Mouse (Mus musculus): Measurements from ENCODE around the gene Med16. TPM values are rescaled to one million over a fixed set of nuclear protein-coding genes. Genes with fewer than 3 reads are reported as not detected.
A peak's percentile ranks its signal among the peaks of the same experiment; 100 is the strongest.

The Med16 gene
- polyA plus RNA-seq, 1 experiment from 2014 or later = 54.7 TPM

GRCm38 (mm10) chr10:79942988-79943387, 34.3 kb upstream of the Med16 start:
- Histone ChIP-seq H3K27me3 (no peaks in the 10 kb centered on the region), H3K36me3 (peaks cover 10% of the 10 kb centered on the region; the same call in 1 of the 2 replicates), H3K4me1 (peaks cover 47% of the 10 kb centered on the region), H3K9me3 (no peaks in the 10 kb centered on the region), H3K4me3 (no peak overlapping the region), H3K9ac (no peak overlapping the region), H3K27ac (0 out of 2 replicates have a peak overlapping the region, but pooled peaks have one; percentile 3), H3K4me2 (no peak overlapping the region)
- ATAC-seq (ENCODE audit: borderline replicate concordance, extremely low read depth, low FRiP score, low TSS enrichment) = no peak
- 74% methylated on average over 1 of the region's 1 CpGs for WGBS

GRCm38 (mm10) chr10:79940749-79941148, 32.0 kb upstream of the Med16 start:
- Histone ChIP-seq H3K9me3 (no peaks in the 10 kb centered on the region), H3K36me3 (peaks cover 10% of the 10 kb centered on the region; the same call in 1 of the 2 replicates), H3K27ac (no peak overlapping the region), H3K4me3 (no peak overlapping the region), H3K4me2 (no peak overlapping the region), H3K4me1 (peaks cover 49% of the 10 kb centered on the region), H3K9ac (no peak overlapping the region), H3K27me3 (no peaks in the 10 kb centered on the region)
- 49% methylated on average over 7 of the region's 7 CpGs for WGBS
- no peak for ATAC-seq (ENCODE audit: borderline replicate concordance, extremely low read depth, low FRiP score, low TSS enrichment)

- Histone ChIP-seq H3K4me2 (no peak overlapping the region), H3K9ac (no peak overlapping the region), H3K4me1 (peaks cover 61% of the 10 kb centered on the region), H3K4me3 (no peak overlapping the region), H3K36me3 (peaks cover 10% of the 10 kb centered on the region; the same call in 1 of the 2 replicates), H3K27ac (no peak overlapping the region), H3K27me3 (no peaks in the 10 kb centered on the region), H3K9me3 (no peaks in the 10 kb centered on the region)
- WGBS = 76% methylated on average over 11 of the region's 11 CpGs
- no peak for ATAC-seq (ENCODE audit: borderline replicate concordance, extremely low read depth, low FRiP score, low TSS enrichment)
These were observed 29.2 kb upstream of the Med16 start for GRCm38 (mm10) chr10:79937775-79938526.

- Histone ChIP-seq H3K4me3 (peak overlapping the region; percentile 2; the same call in 1 of the 2 replicates), H3K4me1 (peaks cover 71% of the 10 kb centered on the region), H3K9ac (no peak overlapping the region; the same call in none of the 2 replicates), H3K36me3 (peaks cover 6% of the 10 kb centered on the region; the same call in 1 of the 2 replicates), H3K9me3 (no peaks in the 10 kb centered on the region), H3K27ac (peak overlapping the region; percentile 82), H3K4me2 (peak overlapping the region; percentile 45), H3K27me3 (no peaks in the 10 kb centered on the region)
- 32% methylated on average over 27 of the region's 27 CpGs for WGBS
- peak; percentile 33 for ATAC-seq (ENCODE audit: borderline replicate concordance, extremely low read depth, low FRiP score, low TSS enrichment)
These were observed 28.3 kb upstream of the Med16 start for GRCm38 (mm10) chr10:79936911-79937441.

GRCm38 (mm10) chr10:79936284-79936910, 27.7 kb upstream of the Med16 start:
- no peak overlapping the region; the same call in 1 of the 2 replicates for H3K9ac ChIP-seq
- H3K36me3 ChIP-seq = 0 out of 2 replicates have a peak, but pooled peaks cover 3% of the 10 kb centered on the region
- peak overlapping the region; percentile 2; the same call in 1 of the 2 replicates for H3K4me3 ChIP-seq
- 37% methylated on average over 10 of the region's 10 CpGs for WGBS
- peak overlapping the region; percentile 45 for H3K4me2 ChIP-seq
- peak overlapping the region; percentile 82 for H3K27ac ChIP-seq
- no peaks in the 10 kb centered on the region for H3K9me3 ChIP-seq
- peaks cover 77% of the 10 kb centered on the region for H3K4me1 ChIP-seq
- ATAC-seq (ENCODE audit: borderline replicate concordance, extremely low read depth, low FRiP score, low TSS enrichment) = no peak
- no peaks in the 10 kb centered on the region for H3K27me3 ChIP-seq

GRCm38 (mm10) chr10:79934794-79935569, 26.3 kb upstream of the Med16 start:
- Histone ChIP-seq H3K4me1 (peaks cover 82% of the 10 kb centered on the region), H3K36me3 (0 out of 2 replicates have a peak, but pooled peaks cover 3% of the 10 kb centered on the region), H3K4me2 (no peak overlapping the region), H3K27me3 (no peaks in the 10 kb centered on the region), H3K9ac (no peak overlapping the region), H3K4me3 (no peak overlapping the region), H3K27ac (peak overlapping the region; percentile 52), H3K9me3 (no peaks in the 10 kb centered on the region)
- ATAC-seq (ENCODE audit: borderline replicate concordance, extremely low read depth, low FRiP score, low TSS enrichment) = no peak
- 85% methylated on average over 16 of the region's 16 CpGs for WGBS

GRCm38 (mm10) chr10:79934272-79934721, 25.6 kb upstream of the Med16 start:
- H3K27me3 ChIP-seq = no peaks in the 10 kb centered on the region
- peak overlapping the region; percentile 52 for H3K27ac ChIP-seq
- no peak overlapping the region for H3K4me2 ChIP-seq
- H3K9ac ChIP-seq = no peak overlapping the region
- WGBS = 38% methylated on average over 13 of the region's 13 CpGs
- peaks cover 89% of the 10 kb centered on the region for H3K4me1 ChIP-seq
- ATAC-seq (ENCODE audit: borderline replicate concordance, extremely low read depth, low FRiP score, low TSS enrichment) = peak; percentile 63
- no peak overlapping the region for H3K4me3 ChIP-seq
- no peaks in the 10 kb centered on the region for H3K9me3 ChIP-seq
- H3K36me3 ChIP-seq = 0 out of 2 replicates have a peak, but pooled peaks cover 3% of the 10 kb centered on the region

- 65% methylated on average over 6 of the region's 6 CpGs for WGBS
- H3K9ac ChIP-seq = no peak overlapping the region
- no peak overlapping the region for H3K4me3 ChIP-seq
- H3K36me3 ChIP-seq = 0 out of 2 replicates have a peak, but pooled peaks cover 3% of the 10 kb centered on the region
- no peaks in the 10 kb centered on the region for H3K9me3 ChIP-seq
- no peak for ATAC-seq (ENCODE audit: borderline replicate concordance, extremely low read depth, low FRiP score, low TSS enrichment)
- no peaks in the 10 kb centered on the region for H3K27me3 ChIP-seq
- peak overlapping the region; percentile 52 for H3K27ac ChIP-seq
- peaks cover 93% of the 10 kb centered on the region for H3K4me1 ChIP-seq
- H3K4me2 ChIP-seq = no peak overlapping the region
These were observed 25.1 kb upstream of the Med16 start for GRCm38 (mm10) chr10:79933861-79934260.

- Histone ChIP-seq H3K9me3 (no peaks in the 10 kb centered on the region), H3K4me2 (peak overlapping the region; percentile 1; the same call in 1 of the 2 replicates), H3K9ac (no peak overlapping the region), H3K27me3 (no peaks in the 10 kb centered on the region), H3K4me1 (peaks cover 95% of the 10 kb centered on the region), H3K4me3 (no peak overlapping the region), H3K36me3 (0 out of 2 replicates have a peak, but pooled peaks cover 3% of the 10 kb centered on the region), H3K27ac (peak overlapping the region; percentile 77)
- WGBS = 54% methylated on average over 9 of the region's 9 CpGs
- ATAC-seq (ENCODE audit: borderline replicate concordance, extremely low read depth, low FRiP score, low TSS enrichment) = no peak
These were observed 24.5 kb upstream of the Med16 start for GRCm38 (mm10) chr10:79933145-79933679.

- H3K4me1 ChIP-seq = peaks cover 92% of the 10 kb centered on the region
- peak overlapping the region; percentile 1; the same call in 1 of the 2 replicates for H3K4me2 ChIP-seq
- no peaks in the 10 kb centered on the region for H3K27me3 ChIP-seq
- H3K4me3 ChIP-seq = 0 out of 2 replicates have a peak overlapping the region, but pooled peaks have one; percentile 4
- H3K27ac ChIP-seq = peak overlapping the region; percentile 77
- 23% methylated on average over 8 of the region's 8 CpGs for WGBS
- H3K9ac ChIP-seq = no peak overlapping the region
- H3K9me3 ChIP-seq = no peaks in the 10 kb centered on the region
- H3K36me3 ChIP-seq = 0 out of 2 replicates have a peak, but pooled peaks cover 3% of the 10 kb centered on the region
- ATAC-seq (ENCODE audit: borderline replicate concordance, extremely low read depth, low FRiP score, low TSS enrichment) = peak; percentile 44; the same call in 1 of the 2 replicates
These were observed 24.0 kb upstream of the Med16 start for GRCm38 (mm10) chr10:79932736-79933135.

- Histone ChIP-seq H3K4me1 (peaks cover 82% of the 10 kb centered on the region), H3K9ac (no peak overlapping the region), H3K4me2 (no peak overlapping the region), H3K4me3 (no peak overlapping the region), H3K27ac (peak overlapping the region; percentile 77), H3K27me3 (no peaks in the 10 kb centered on the region), H3K36me3 (0 out of 2 replicates have a peak, but pooled peaks cover 3% of the 10 kb centered on the region), H3K9me3 (no peaks in the 10 kb centered on the region)
- WGBS = 80% methylated on average over 9 of the region's 9 CpGs
- no peak for ATAC-seq (ENCODE audit: borderline replicate concordance, extremely low read depth, low FRiP score, low TSS enrichment)
These were observed 23.1 kb upstream of the Med16 start for GRCm38 (mm10) chr10:79931797-79932196.
